Mouse (Mus musculus) hindbrain, embryonic 11.5 days (tissue): ENCODE data around the gene Cfap61. TPM values are rescaled to one million over a fixed set of nuclear protein-coding genes. Genes with fewer than 3 reads are reported as not detected.
A peak's percentile ranks its signal among the peaks of the same experiment; 100 is the strongest.
"Not testable (repeated sequence)": the region's sequence is repeated elsewhere in the genome, so short reads cannot be mapped to it uniquely, and the experiment has no call there.

Experiments
- ATAC-seq: fragments of 200-750 bp; cut with Nextera tagmentation; 2 replicates; pipeline ENCODE4 v1.8.0; 2017; ENCODE audit warnings: mild to moderate bottlenecking, moderate TSS enrichment, moderate library complexity; ENCODE audit not compliant: low FRiP score
- DNase-seq: peaks from one replicate; pipeline ENCODE4 v3.0.0-alpha.2; 2015; ENCODE audit warnings: low spot score
- H3K27ac ChIP-seq: fragments of 300-500 bp; sonication (generic); 2 replicates; pipeline ENCODE4 v1.5.1; 2014; ENCODE audit warnings: mild to moderate bottlenecking, low read depth, low read length
- H3K27me3 ChIP-seq: fragments of 300-500 bp; sonication (generic); 2 replicates; pipeline ENCODE4 v1.6.1; 2014; ENCODE audit warnings: mild to moderate bottlenecking, low read length, moderate library complexity, mixed read lengths; ENCODE audit not compliant: control insufficient read depth, insufficient read depth
- H3K36me3 ChIP-seq: fragments of 300-500 bp; sonication (generic); 2 replicates; pipeline ENCODE4 v1.6.1; 2014; ENCODE audit warnings: mild to moderate bottlenecking, low read length, moderate library complexity, mixed read lengths; ENCODE audit not compliant: control insufficient read depth, insufficient read depth
- H3K4me1 ChIP-seq: fragments of 300-500 bp; sonication (generic); replicated peaks from 2 replicates; pipeline ENCODE4 v1.6.1; 2014; ENCODE audit warnings: low read length, mixed read lengths; ENCODE audit not compliant: control insufficient read depth, insufficient read depth
- H3K4me2 ChIP-seq: fragments of 300-500 bp; sonication (generic); replicated peaks from 2 replicates; pipeline ENCODE4 v1.6.1; 2014; ENCODE audit warnings: mild to moderate bottlenecking, low read depth, low read length
- H3K4me3 ChIP-seq: fragments of 300-500 bp; sonication (generic); 2 replicates; pipeline ENCODE4 v1.5.1; 2014; ENCODE audit warnings: low read depth, low read length
- H3K9ac ChIP-seq: fragments of 300-500 bp; sonication (generic); 2 replicates; pipeline ENCODE4 v1.6.1; 2014; ENCODE audit warnings: low read depth, low read length
- H3K9me3 ChIP-seq: fragments of 300-500 bp; sonication (generic); 2 replicates; pipeline ENCODE4 v1.6.1; 2016; ENCODE audit warnings: low read length; ENCODE audit not compliant: control insufficient read depth
- WGBS: fragments of 180-500 bp; shearing (Covaris S2); extraction: QIAGEN DNeasy Blood & Tissue Kit; methylation state at CpG from one replicate; pipeline ENCODE4 v1.1.7; 2014; 5-methylcytosine and 5-hydroxymethylcytosine counted together
- polyA plus RNA-seq: library from polyadenylated mRNA; unstranded; fragments of >200 nt; fragmentation: Nextera tagmentation; extraction: Ambion mirVana; gene quantifications from 2 replicates; pipeline ENCODE4 v1.2.1, GENCODE M21; 2014

Gene Cfap61
- polyA plus RNA-seq, result 1.7 and 2.4 TPM in 2 replicates

- Histone ChIP-seq H3K36me3 (no peaks in the 10 kb centered on the region), H3K4me1 (no peaks in the 10 kb centered on the region), H3K27ac (no peak within 1 kb of the TSS), H3K9me3 (no peaks in the 10 kb centered on the region), H3K4me2 (peak within 1 kb of the TSS; percentile 75), H3K4me3 (peak within 1 kb of the TSS; percentile 60), H3K27me3 (no peaks in the 10 kb centered on the region), H3K9ac (peak within 1 kb of the TSS; percentile 12; the same call in 1 of the 2 replicates)
- WGBS, result under 1% methylated on average over 61 of the region's 61 CpGs
- ATAC-seq, result peak; percentile 98
- DNase-seq, result peak; percentile 96
Measured at GRCm38 (mm10) chr2:145934339-145935231, at the start of gene Cfap61, which contains the start of gene Crnkl1. TSS of gene Cfap61 (plus strand) at chr2:145934784. TSS of gene Crnkl1 (minus strand) at chr2:145935014.

- Histone ChIP-seq H3K27me3 (no peaks in the 10 kb centered on the region), H3K4me2 (no peak overlapping the region), H3K27ac (no peak overlapping the region), H3K36me3 (no peaks in the 10 kb centered on the region), H3K4me3 (no peak overlapping the region), H3K4me1 (no peaks in the 10 kb centered on the region), H3K9ac (no peak overlapping the region), H3K9me3 (no peaks in the 10 kb centered on the region)
- DNase-seq (no peak), ATAC-seq (no peak)
- 71% methylated on average over 14 of the region's 14 CpGs for WGBS
Measured at GRCm38 (mm10) chr2:145884913-145885785, 49.4 kb upstream of the Cfap61 start.

GRCm38 (mm10) chr2:145887937-145888765 is 46.4 kb upstream of the Cfap61 start:
- H3K36me3 ChIP-seq, result no peaks in the 10 kb centered on the region
- no peak overlapping the region for H3K4me3 ChIP-seq
- H3K27ac ChIP-seq, result no peak overlapping the region
- H3K4me1 ChIP-seq, result no peaks in the 10 kb centered on the region
- peak; percentile 42 for DNase-seq
- no peaks in the 10 kb centered on the region for H3K9me3 ChIP-seq
- no peak for ATAC-seq
- no peak overlapping the region for H3K4me2 ChIP-seq
- 61% methylated on average over 14 of the region's 14 CpGs for WGBS
- H3K9ac ChIP-seq, result no peak overlapping the region
- no peaks in the 10 kb centered on the region for H3K27me3 ChIP-seq

GRCm38 (mm10) chr2:145888766-145889480 is 45.7 kb upstream of the Cfap61 start:
- H3K4me1 ChIP-seq, result no peaks in the 10 kb centered on the region
- no peak overlapping the region for H3K4me3 ChIP-seq
- no peaks in the 10 kb centered on the region for H3K27me3 ChIP-seq
- ATAC-seq (no peak), DNase-seq (no peak)
- WGBS, result 68% methylated on average over 6 of the region's 6 CpGs
- no peak overlapping the region for H3K9ac ChIP-seq
- no peaks in the 10 kb centered on the region for H3K9me3 ChIP-seq
- H3K36me3 ChIP-seq, result no peaks in the 10 kb centered on the region
- H3K27ac ChIP-seq, result no peak overlapping the region
- no peak overlapping the region for H3K4me2 ChIP-seq

- H3K9me3 ChIP-seq, result no peaks in the 10 kb centered on the region
- no peaks in the 10 kb centered on the region for H3K36me3 ChIP-seq
- H3K9ac ChIP-seq, result no peak overlapping the region
- no peaks in the 10 kb centered on the region for H3K27me3 ChIP-seq
- H3K4me1 ChIP-seq, result no peaks in the 10 kb centered on the region
- no peak overlapping the region for H3K27ac ChIP-seq
- ATAC-seq (no peak), DNase-seq (no peak)
- whole genome bisulfite sequencing, result 90% methylated on average over 2 of the region's 2 CpGs
- no peak overlapping the region for H3K4me2 ChIP-seq
- no peak overlapping the region for H3K4me3 ChIP-seq
Measured at GRCm38 (mm10) chr2:145890571-145890970, 44.0 kb upstream of the Cfap61 start.

GRCm38 (mm10) chr2:145893756-145894155 is 40.8 kb upstream of the Cfap61 start:
- ATAC-seq (no peak), DNase-seq (no peak)
- H3K9ac ChIP-seq, result no peak overlapping the region
- no peak overlapping the region for H3K4me2 ChIP-seq
- no peaks in the 10 kb centered on the region for H3K36me3 ChIP-seq
- 100% methylated on average over 6 of the region's 6 CpGs for WGBS
- no peaks in the 10 kb centered on the region for H3K27me3 ChIP-seq
- no peak overlapping the region for H3K27ac ChIP-seq
- no peaks in the 10 kb centered on the region for H3K9me3 ChIP-seq
- H3K4me3 ChIP-seq, result no peak overlapping the region
- no peaks in the 10 kb centered on the region for H3K4me1 ChIP-seq

GRCm38 (mm10) chr2:145898106-145898505 is 36.5 kb upstream of the Cfap61 start:
- H3K27ac ChIP-seq, result no peak overlapping the region
- ATAC-seq (no peak), DNase-seq (no peak)
- H3K9me3 ChIP-seq, result no peaks in the 10 kb centered on the region
- no peak overlapping the region for H3K4me2 ChIP-seq
- H3K4me1 ChIP-seq, result no peaks in the 10 kb centered on the region
- H3K4me3 ChIP-seq, result no peak overlapping the region
- no peaks in the 10 kb centered on the region for H3K36me3 ChIP-seq
- WGBS, result 85% methylated on average over 9 of the region's 9 CpGs
- H3K27me3 ChIP-seq, result no peaks in the 10 kb centered on the region
- H3K9ac ChIP-seq, result no peak overlapping the region

GRCm38 (mm10) chr2:145900318-145900717 is 34.3 kb upstream of the Cfap61 start:
- H3K9me3 ChIP-seq, H3K4me1 ChIP-seq, H3K9ac ChIP-seq, H3K27me3 ChIP-seq, H3K27ac ChIP-seq, ATAC-seq, H3K4me2 ChIP-seq, DNase-seq, H3K36me3 ChIP-seq, H3K4me3 ChIP-seq: not testable (repeated sequence)
- 82% methylated on average over 6 of the region's 8 CpGs for WGBS
